Mouse (Mus musculus) liver, embryonic 15.5 days (tissue): ENCODE measurements around the gene 2610318N02Rik. TPM values are rescaled to one million over a fixed set of nuclear protein-coding genes. Genes with fewer than 3 reads are reported as not detected.

ENCODE experiments used
- ATAC-seq: fragments of 200-750 bp; cut with Nextera tagmentation; 2 replicates; pipeline ENCODE4 v1.8.0; 2017; ENCODE audit warnings: moderate number of reproducible peaks, mild to moderate bottlenecking, moderate library complexity; ENCODE audit not compliant: insufficient read depth
- H3K27ac ChIP-seq: fragments of 300-500 bp; sonication (generic); replicated peaks from 2 replicates; pipeline ENCODE4 v1.5.1; 2015; ENCODE audit warnings: mild to moderate bottlenecking, inconsistent platforms
- H3K27me3 ChIP-seq: fragments of 300-500 bp; sonication (generic); 2 replicates; pipeline ENCODE4 v1.6.1; 2015; ENCODE audit warnings: mild to moderate bottlenecking, inconsistent platforms
- H3K36me3 ChIP-seq: fragments of 300-500 bp; sonication (generic); replicated peaks from 2 replicates; pipeline ENCODE4 v1.6.1; 2015; ENCODE audit warnings: moderate library complexity, mild to moderate bottlenecking, inconsistent platforms
- H3K4me1 ChIP-seq: fragments of 300-500 bp; sonication (generic); replicated peaks from 2 replicates; pipeline ENCODE4 v1.6.1; 2015; ENCODE audit warnings: inconsistent platforms
- H3K4me2 ChIP-seq: fragments of 300-500 bp; sonication (generic); 2 replicates; pipeline ENCODE4 v1.6.1; 2015; ENCODE audit warnings: moderate library complexity, mild to moderate bottlenecking, inconsistent platforms
- H3K4me3 ChIP-seq: fragments of 300-500 bp; sonication (generic); replicated peaks from 2 replicates; pipeline ENCODE4 v1.5.1; 2015; ENCODE audit warnings: mild to moderate bottlenecking, inconsistent platforms
- H3K9ac ChIP-seq: fragments of 300-500 bp; sonication (generic); 2 replicates; pipeline ENCODE4 v1.6.1; 2015; ENCODE audit warnings: moderate library complexity, mild to moderate bottlenecking, inconsistent platforms
- H3K9me3 ChIP-seq: fragments of 300-500 bp; sonication (generic); replicated peaks from 2 replicates; pipeline ENCODE4 v1.6.1; 2016; ENCODE audit warnings: inconsistent platforms
- WGBS: fragments of 180-500 bp; shearing (Covaris S2); methylation state at CpG from one replicate; pipeline ENCODE4 v1.1.7; 2015; ENCODE audit warnings: mixed read lengths; ENCODE audit not compliant: insufficient replicate concordance; 5-methylcytosine and 5-hydroxymethylcytosine counted together
- polyA plus RNA-seq: library from polyadenylated mRNA; unstranded; fragments of >200 nt; fragmentation: Nextera tagmentation; extraction: Ambion mirVana; gene quantifications from 2 replicates; pipeline ENCODE4 v1.2.1, GENCODE M21; 2015

Gene 2610318N02Rik
- polyA plus RNA-seq, 1 experiment from 2014 or later = 16.2 TPM

DNA sequence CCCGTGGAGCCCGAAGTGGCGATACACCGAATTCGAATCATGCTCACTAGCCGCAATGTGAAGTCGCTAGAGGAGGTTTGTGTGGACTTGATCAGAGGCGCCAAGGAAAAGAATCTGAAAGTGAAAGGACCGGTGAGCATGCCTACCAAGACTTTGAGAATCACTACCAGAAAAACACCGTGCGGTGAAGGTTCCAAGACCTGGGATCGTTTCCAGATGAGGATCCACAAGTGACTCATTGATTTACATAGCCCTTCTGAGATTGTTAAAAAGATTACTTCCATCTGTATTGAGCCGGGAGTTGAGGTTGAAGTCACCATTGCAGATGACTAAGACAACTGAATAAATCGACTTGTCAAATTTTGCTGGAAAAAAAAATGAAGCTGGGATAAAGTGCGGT, 12.4 kb upstream of the 2610318N02Rik start:
- Histone ChIP-seq H3K36me3 (no peaks in the 10 kb centered on the region), H3K4me3 (no peak overlapping the region), H3K9ac (no peak overlapping the region), H3K27me3 (peaks cover 4% of the 10 kb centered on the region; the same call in 1 of the 2 replicates), H3K4me1 (peaks cover 7% of the 10 kb centered on the region), H3K9me3 (no peaks in the 10 kb centered on the region), H3K4me2 (no peak overlapping the region), H3K27ac (no peak overlapping the region)
- ATAC-seq = no peak
- 76% methylated on average over 15 of the region's 15 CpGs for WGBS

DNA sequence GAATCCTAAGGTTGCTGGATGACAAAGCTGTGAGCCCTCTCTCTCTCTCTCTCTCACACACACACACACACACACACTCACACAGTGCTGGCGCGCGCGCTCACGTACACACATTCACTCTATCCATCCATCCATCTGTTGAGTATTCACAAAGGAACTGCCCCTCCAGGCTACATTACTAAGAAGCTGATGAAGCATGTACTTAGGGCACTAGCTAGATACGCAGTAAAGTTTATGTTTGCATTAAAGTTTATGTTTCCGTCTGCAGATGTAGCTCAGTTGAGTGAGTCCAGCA, 7.9 kb upstream of the 2610318N02Rik start:
- no peak for ATAC-seq
- Histone ChIP-seq H3K4me3 (peak overlapping the region; percentile 89), H3K9ac (peak overlapping the region; percentile 88), H3K4me2 (peak overlapping the region; percentile 99), H3K9me3 (no peaks in the 10 kb centered on the region), H3K27me3 (peaks cover 4% of the 10 kb centered on the region; the same call in 1 of the 2 replicates), H3K27ac (peak overlapping the region; percentile 63; the same call in 1 of the 2 replicates), H3K4me1 (peaks cover 22% of the 10 kb centered on the region), H3K36me3 (no peaks in the 10 kb centered on the region)
- 56% methylated on average over 7 of the region's 7 CpGs for WGBS

DNA sequence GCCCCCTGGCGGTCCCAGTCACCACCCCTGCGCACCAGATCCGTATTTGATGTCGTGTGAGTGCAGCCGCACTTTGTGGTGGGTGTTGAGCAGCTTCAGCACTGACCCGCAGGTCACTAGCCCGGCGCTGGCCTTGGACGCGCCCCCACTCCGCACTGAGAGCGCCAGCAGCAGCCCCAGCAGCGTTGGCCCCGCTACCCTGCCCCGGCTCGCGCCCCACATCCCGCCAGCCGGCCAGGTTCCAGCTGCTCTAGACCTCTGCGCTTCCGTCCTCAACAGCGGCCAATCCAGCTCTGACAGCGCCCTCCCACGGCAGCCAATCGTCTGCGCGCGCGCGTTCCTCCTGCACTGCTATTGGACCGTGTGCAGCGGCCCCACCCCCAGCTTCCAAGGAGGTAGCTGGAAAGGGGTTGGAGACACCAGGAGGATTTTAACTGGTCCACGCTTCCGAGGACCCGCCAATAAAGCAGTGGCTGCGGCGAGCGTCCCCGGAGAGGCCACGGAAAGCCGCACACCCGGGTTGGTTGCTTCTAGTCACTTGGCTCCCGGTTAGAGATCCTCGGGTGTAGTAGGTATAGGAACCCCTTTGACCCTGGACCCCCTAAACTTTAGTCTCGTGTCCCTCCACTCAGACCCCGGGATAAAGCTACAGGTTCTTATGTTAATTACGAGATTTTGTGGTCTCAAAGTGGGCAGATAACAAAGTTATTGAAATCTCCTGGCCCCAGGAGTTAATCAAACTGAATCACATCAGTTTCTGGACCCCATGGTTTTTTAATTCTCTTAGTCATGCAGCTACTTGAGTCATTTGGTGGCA, 7.3 kb upstream of the 2610318N02Rik start, which contains the start of gene Sdf2l1:
Sdf2l1 (minus strand) TSS at position 295 of the 817 bp plus-strand sequence.
- peak; percentile 97 for ATAC-seq
- no peaks in the 10 kb centered on the region for H3K9me3 ChIP-seq
- H3K36me3 ChIP-seq = no peaks in the 10 kb centered on the region
- WGBS = under 1% methylated on average over 47 of the region's 47 CpGs
- peak within 1 kb of the TSS; percentile 72 for H3K27ac ChIP-seq
- H3K27me3 ChIP-seq = peaks cover 4% of the 10 kb centered on the region; the same call in 1 of the 2 replicates
- H3K4me1 ChIP-seq = peaks cover 22% of the 10 kb centered on the region
- H3K4me3 ChIP-seq = peak within 1 kb of the TSS; percentile 89
- H3K9ac ChIP-seq = peak within 1 kb of the TSS; percentile 88
- peak within 1 kb of the TSS; percentile 99 for H3K4me2 ChIP-seq

DNA sequence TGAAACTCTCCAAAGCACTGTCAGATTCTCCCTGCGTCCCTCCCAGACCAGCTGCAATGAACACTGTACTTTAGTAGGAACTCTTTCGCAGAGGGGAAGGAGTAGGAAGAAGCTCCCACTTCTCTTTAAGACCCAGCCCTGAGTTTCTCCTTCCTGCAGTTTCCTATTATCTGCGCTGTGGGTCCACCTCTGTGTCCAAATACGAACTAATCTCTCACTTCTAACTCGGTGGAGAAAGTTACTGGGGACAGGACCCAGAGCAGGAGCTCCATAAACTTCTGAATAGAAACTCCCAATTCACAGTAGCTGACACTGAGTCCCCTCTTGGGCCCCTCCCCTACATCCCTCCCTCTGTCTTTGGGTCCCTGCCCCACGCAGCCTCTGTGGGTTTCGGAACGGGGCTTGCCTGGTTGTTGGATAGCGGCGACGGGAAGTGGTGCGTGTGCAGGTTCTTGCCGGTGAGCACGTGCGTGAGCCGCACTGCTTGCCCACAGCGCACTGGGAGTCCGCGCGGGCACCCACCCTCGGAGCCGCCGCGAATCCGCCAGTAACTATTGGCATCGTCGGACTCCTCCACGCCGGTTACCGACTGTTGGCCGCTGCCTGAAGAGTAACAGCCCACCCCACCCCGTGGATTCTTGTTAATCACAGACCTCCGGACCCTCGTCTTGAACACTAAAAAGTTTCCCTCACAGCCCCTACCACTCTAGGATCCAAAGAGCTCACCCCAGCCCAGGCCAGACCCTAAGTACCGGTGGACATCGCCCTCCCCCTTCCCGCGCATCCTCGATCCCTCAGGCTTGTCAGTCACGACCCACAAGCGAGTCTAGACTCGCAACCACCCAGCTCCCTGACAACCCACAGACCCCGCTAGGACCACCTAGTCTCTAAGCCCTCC, 6.5 kb upstream of the 2610318N02Rik start:
- H3K27me3 ChIP-seq = peaks cover 4% of the 10 kb centered on the region; the same call in 1 of the 2 replicates
- WGBS = 3% methylated on average over 43 of the region's 43 CpGs
- peaks cover 22% of the 10 kb centered on the region for H3K4me1 ChIP-seq
- H3K9ac ChIP-seq = peak overlapping the region; percentile 88
- H3K9me3 ChIP-seq = no peaks in the 10 kb centered on the region
- H3K36me3 ChIP-seq = no peaks in the 10 kb centered on the region
- peak overlapping the region; percentile 72; the same call in 1 of the 2 replicates for H3K27ac ChIP-seq
- H3K4me2 ChIP-seq = peak overlapping the region; percentile 99
- H3K4me3 ChIP-seq = peak overlapping the region; percentile 89
- no peak for ATAC-seq

- no peak overlapping the region for H3K4me3 ChIP-seq
- no peaks in the 10 kb centered on the region for H3K27me3 ChIP-seq
- H3K27ac ChIP-seq = no peak overlapping the region
- H3K9ac ChIP-seq = no peak overlapping the region
- 91% methylated on average over 1 of the region's 1 CpGs for whole genome bisulfite sequencing
- H3K4me2 ChIP-seq = no peak overlapping the region
- no peak for ATAC-seq
- H3K36me3 ChIP-seq = peaks cover 9% of the 10 kb centered on the region; the same call in 1 of the 2 replicates
- no peaks in the 10 kb centered on the region for H3K9me3 ChIP-seq
- peaks cover 41% of the 10 kb centered on the region for H3K4me1 ChIP-seq
Measured at GRCm38 (mm10) chr16:17127292-17127691, 2.3 kb upstream of the 2610318N02Rik start.

GRCm38 (mm10) chr16:17124119-17124870, 672 bp downstream of the 2610318N02Rik start:
- no peak overlapping the region for H3K27ac ChIP-seq
- peak overlapping the region; percentile 65 for H3K9ac ChIP-seq
- peaks cover 12% of the 10 kb centered on the region; the same call in 1 of the 2 replicates for H3K36me3 ChIP-seq
- no peaks in the 10 kb centered on the region for H3K9me3 ChIP-seq
- peak overlapping the region; percentile 63 for H3K4me3 ChIP-seq
- no peaks in the 10 kb centered on the region for H3K27me3 ChIP-seq
- no peak for ATAC-seq
- 5% methylated on average over 22 of the region's 22 CpGs for WGBS
- peaks cover 26% of the 10 kb centered on the region for H3K4me1 ChIP-seq
- H3K4me2 ChIP-seq = peak overlapping the region; percentile 85

DNA sequence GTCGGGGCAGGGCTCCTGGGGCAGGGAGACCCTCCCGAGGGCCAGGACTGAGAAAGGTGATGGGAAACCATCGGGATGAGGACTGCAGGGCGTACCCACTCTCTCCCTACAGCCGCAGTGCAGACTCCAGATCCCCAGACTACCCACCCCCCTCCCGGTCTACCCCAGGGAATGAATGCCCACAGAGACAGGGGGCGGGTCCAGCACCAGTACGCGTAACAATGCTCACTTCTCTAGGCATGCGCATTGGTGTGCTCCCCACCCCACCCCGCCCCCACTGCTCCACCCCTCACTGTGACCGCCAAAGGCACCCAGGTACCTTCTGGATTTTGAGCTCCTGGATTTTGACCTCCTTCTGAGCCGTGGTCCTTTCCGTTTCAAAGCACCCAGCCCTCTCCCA, 3.4 kb downstream of the 2610318N02Rik start:
- no peak overlapping the region for H3K9ac ChIP-seq
- H3K27ac ChIP-seq = no peak overlapping the region
- no peak overlapping the region for H3K4me3 ChIP-seq
- H3K4me2 ChIP-seq = no peak overlapping the region
- WGBS = 86% methylated on average over 14 of the region's 14 CpGs
- peaks cover 26% of the 10 kb centered on the region for H3K4me1 ChIP-seq
- no peak for ATAC-seq
- H3K9me3 ChIP-seq = no peaks in the 10 kb centered on the region
- H3K36me3 ChIP-seq = peaks cover 15% of the 10 kb centered on the region; the same call in 1 of the 2 replicates
- no peaks in the 10 kb centered on the region for H3K27me3 ChIP-seq

DNA sequence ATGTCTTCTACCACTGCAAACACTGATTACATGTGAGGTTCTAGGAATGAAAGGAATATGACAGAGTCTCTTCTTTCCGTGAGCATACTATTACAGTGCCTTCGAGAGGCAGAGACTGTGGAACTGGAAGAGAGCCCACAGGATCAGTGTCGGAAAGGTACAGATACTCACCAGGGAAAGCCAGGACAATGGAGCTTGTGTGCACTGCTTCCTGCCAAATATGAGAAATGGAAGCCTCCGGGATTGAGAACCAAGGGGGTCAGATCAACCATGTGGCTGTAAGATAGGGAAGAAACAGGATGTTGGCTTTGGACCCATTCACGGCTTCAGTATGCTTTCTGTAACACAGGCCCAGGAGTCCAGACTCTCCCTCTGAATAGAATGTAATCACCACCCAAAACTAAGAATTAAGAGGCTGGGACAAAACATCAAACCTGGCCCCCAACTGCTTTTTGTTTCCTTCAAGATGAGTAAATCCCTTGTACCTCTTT, 7.6 kb downstream of the 2610318N02Rik start:
- no peak overlapping the region for H3K4me3 ChIP-seq
- H3K36me3 ChIP-seq = peaks cover 10% of the 10 kb centered on the region; the same call in 1 of the 2 replicates
- H3K4me1 ChIP-seq = no peaks in the 10 kb centered on the region
- 76% methylated on average over 5 of the region's 5 CpGs for WGBS
- ATAC-seq = no peak
- H3K9me3 ChIP-seq = no peaks in the 10 kb centered on the region
- no peak overlapping the region for H3K27ac ChIP-seq
- H3K9ac ChIP-seq = no peak overlapping the region
- no peak overlapping the region for H3K4me2 ChIP-seq
- no peaks in the 10 kb centered on the region for H3K27me3 ChIP-seq

- peaks cover 19% of the 10 kb centered on the region for H3K4me1 ChIP-seq
- H3K9ac ChIP-seq = peak within 1 kb of the TSS; percentile 75
- no peaks in the 10 kb centered on the region for H3K9me3 ChIP-seq
- WGBS = 3% methylated on average over 38 of the region's 38 CpGs
- H3K4me3 ChIP-seq = peak within 1 kb of the TSS; percentile 76
- peak; percentile 87 for ATAC-seq
- peak within 1 kb of the TSS; percentile 72 for H3K4me2 ChIP-seq
- H3K27ac ChIP-seq = peak within 1 kb of the TSS; percentile 84
- no peaks in the 10 kb centered on the region for H3K27me3 ChIP-seq
- H3K36me3 ChIP-seq = peaks cover 29% of the 10 kb centered on the region
Measured at GRCm38 (mm10) chr16:17110771-17111743, 13.9 kb downstream of the 2610318N02Rik start, which contains the start of gene Ppil2. Gene Ppil2, minus strand, starts transcription at chr16:17111257.
